Mouse (Mus musculus) cortical plate, adult 2 months (tissue): ENCODE data around the gene Srrm4.

Source experiments
- CTCF ChIP-seq: fragments of 200-500 bp; IDR thresholded peaks from 2 replicates; pipeline ENCODE4 v1.5.1; 2011; ENCODE audit warnings: mild to moderate bottlenecking, control low read depth, low read length; ENCODE audit not compliant: insufficient read depth; ENCODE audit errors: extremely low read depth
- POLR2A ChIP-seq: fragments of 200-500 bp; IDR thresholded peaks from 2 replicates; pipeline ENCODE4 v1.6.1; 2011; ENCODE audit warnings: mild to moderate bottlenecking, low read length, control low read depth; ENCODE audit not compliant: insufficient read depth; ENCODE audit errors: extremely low read depth

- peak; percentile 32; the same call in 1 of the 2 replicates for TF ChIP-seq CTCF
- TF ChIP-seq POLR2A, result no peak
Measured at GRCm38 (mm10) chr5:116579533-116579932, 12.1 kb downstream of the Srrm4 start.
